Mouse (Mus musculus) CD4-positive, CD25-positive, alpha-beta regulatory T cell, adult 2 months (primary cell): ENCODE measurements around the gene Rapgef2.
A peak's percentile ranks its signal among the peaks of the same experiment; 100 is the strongest.
"Not testable (repeated sequence)": the region's sequence is repeated elsewhere in the genome, so short reads cannot be mapped to it uniquely, and the experiment has no call there.

ENCODE experiments used
- DNase-seq: peaks from one replicate; pipeline ENCODE4 v3.0.0-alpha.2; 2012; ENCODE audit warnings: low read depth, low spot score

Gene Rapgef2

GRCm38 (mm10) chr3:79203178-79203577, 83.1 kb downstream of the Rapgef2 start:
- DNase-seq = peak; percentile 42

DNA sequence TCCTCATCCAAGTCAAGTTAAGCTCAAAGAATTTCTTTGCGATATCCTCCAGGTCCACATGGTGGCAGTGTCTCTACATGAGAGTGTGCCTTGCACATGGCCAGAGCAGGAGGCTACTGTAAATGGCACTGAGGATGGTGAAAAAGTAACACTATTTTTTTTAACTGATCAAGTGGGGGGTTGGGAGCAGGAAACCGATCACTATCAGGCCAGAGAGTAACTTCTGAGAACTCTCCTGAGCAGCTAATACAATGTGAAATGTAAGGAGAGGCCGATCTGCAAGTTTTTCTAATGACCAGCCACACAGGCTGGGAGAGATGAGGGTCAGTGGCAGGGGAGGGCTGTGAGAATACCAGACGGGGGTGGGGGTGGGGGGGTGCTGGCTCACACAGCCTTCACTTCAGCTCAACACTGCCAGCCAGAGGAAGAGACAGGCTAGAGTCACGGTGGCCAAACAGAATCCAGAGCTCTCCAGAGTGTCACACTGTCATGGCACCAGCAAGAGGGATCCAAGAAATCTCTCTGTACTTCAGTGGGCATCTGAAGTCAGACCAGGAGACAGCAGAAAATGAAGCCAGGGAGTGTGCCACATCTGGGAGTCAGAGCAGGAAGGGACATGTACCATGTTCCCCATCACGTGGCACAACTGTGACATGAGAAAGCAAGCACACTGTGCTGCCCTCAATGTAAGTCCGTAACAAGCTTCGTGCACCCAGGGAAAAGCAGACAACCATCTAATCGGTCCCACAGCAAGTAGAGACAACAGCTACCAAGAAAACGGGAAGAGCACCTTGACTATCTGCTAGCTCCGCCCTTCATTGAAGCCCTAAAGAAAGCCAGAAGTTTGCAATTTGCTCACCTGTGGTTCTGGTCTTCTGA, 83.8 kb downstream of the Rapgef2 start:
- peak; percentile 86 for DNase-seq

DNA sequence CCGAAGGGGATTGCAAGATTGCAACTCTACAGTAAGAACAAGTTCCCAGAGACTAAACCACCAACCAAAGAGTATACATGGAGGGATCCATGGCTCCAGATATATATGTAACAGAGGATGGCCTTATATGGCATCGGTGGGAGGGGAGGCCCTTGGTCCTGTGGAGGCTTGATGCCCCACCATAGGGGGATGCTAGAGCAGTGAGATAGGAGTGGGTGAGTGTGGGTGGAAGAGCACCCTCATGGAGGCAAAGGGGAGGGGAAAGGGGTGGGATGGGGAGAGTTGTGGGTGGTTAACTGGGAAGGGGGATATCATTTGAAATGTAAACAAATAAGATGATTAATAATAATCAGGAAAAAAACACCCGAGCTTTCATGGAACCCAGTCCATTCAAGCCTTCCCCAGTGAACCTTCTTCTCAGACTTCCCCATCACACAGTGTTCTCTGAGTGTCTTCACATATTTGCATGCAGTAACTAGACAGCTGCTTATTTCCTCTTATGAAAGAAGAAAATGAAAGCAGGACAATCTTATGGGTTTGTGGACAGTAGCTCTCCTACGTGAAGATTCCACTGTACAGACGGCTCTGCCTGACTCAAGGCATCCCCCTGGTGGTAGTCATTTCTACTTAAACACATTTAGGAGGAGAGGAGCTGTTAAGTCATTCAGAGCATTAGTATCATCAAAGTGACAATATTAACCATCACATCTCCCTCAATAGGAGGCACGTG, 89.4 kb downstream of the Rapgef2 start:
- DNase-seq = peak; percentile 90

DNA sequence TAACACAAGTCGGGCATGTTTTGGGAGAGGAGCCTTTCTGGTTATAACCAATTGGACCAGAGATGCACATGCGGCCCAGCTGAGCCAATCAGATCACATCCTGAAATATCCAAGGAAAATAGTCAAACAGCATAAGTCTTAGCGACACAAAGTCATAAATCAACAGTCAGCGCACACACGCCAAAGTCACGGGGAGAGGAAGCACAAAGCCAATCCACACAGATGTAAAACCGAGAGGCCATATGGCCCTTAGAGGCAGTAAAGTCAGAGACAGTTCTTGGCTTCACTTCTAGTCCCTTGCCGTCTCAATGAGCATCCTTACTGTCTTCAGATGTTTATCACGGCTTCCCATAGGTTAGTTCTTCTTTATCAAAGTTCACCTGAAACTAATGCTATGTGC, 91.0 kb downstream of the Rapgef2 start:
- DNase-seq = no peak

GRCm38 (mm10) chr3:79194111-79194793, 92.1 kb downstream of the Rapgef2 start:
- DNase-seq = peak; percentile 29

GRCm38 (mm10) chr3:79193001-79193400, 93.3 kb downstream of the Rapgef2 start:
- DNase-seq = no peak

DNA sequence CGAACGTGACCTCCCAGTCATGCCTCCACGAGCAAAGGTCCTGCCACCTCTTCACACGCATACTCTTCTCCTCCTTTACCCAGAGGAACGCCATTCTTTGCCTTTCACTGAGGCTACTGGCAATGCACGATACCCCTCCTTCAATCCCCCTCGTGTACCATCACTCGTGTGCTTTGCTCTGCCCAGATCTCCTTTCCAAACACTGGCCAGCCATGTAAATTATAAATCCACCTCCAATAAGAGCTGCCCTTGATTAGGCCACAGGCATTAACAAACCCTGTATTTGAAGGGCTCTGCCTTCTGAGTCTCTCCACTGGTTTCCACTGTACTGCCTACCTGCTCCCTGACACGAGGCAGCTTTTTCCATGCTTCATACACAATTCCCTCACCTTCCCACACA, 94.3 kb downstream of the Rapgef2 start:
- no peak for DNase-seq

GRCm38 (mm10) chr3:79191471-79191870, 94.8 kb downstream of the Rapgef2 start:
- DNase-seq = no peak

DNA sequence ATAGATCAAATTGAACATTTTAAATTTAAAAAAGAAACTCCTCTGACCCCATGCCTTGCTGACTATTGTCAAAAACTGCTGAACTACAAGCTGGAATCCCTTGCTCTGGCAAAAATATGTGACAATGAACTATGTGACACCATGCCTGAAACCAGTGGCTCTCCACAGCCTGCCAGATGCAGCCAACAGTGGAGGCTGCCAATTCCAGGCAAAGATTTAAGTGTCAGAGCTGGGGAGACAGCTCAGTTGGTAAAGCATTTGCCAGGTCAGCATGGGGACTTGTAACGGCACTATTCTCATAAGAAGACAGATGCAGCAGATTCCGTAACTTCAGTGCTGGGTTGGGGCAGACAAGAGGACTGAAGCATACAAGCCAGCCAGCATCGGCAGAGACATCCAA, 95.9 kb downstream of the Rapgef2 start:
- DNase-seq = no peak

DNA sequence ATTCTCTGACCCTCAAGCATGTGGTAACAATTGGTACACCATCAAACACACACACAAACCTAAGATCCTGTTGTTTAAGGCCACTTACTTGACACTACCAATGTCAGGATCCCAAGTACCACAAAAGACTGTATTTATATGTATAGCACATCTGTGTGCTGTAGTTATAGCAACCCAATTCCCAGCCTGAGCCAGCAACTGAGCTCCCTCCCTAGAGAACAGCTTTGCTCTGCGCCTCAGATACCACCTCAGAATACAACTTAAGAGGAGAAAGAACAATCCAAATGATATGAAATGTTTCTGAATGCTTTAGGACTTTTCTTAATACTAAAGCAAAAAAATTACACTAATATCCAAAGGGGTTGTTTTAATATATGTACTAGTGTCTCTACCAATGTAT, 98.4 kb downstream of the Rapgef2 start:
- DNase-seq = no peak

DNA sequence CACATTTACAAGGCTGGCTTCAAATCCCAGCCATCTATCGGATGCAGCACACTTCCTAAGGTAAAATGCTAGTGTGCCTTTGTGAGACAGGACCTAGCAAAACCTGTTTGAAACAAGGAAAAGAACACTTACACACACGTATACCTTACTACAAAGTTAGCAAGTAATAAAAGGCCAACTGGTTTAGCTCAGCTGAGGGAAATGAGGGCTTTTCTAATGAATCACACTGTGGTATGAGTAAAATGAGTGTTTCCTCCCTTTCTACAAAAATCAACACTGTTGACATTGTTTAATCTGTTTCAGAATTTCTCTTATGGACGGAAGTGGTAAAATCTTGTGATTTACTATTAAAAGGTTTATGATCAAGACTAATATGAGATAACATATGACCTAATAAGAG, 104.0 kb downstream of the Rapgef2 start:
- no peak for DNase-seq

DNA sequence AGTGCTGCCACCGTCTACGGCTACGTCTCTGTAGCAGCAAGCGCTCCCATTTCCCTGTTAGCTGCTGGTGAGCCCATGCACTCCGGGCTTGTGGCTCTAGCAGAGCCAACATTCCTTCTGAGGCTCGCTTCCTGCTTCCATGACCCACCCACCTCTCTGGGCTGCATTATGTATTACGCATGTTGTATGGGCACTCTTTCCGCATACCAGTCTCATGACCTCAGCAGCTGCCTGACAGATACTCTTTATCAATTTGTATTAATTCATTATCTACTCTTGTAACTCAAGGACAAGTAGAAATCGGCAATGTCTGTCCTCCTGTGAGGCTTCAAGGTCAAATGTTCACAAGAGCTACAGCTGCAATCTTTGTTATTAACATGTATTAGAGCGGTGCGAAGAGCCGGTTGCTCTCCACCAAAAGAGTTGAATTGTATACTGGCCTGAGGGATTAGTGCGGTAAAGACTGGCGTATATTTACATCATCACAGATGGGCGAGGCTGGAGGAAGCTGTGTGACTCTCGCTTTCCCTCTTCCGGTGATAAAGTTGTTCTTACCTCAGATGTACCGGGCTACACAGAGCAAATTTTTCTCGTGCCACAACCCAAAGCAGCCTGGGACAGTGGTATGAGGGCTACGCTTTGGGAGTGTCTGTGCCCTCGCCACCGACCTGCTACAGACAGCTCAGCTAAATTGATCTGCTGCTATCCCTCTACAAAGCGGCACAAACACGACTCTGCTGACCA, 104.9 kb downstream of the Rapgef2 start:
- peak; percentile 72 for DNase-seq

- no peak for DNase-seq
Measured at GRCm38 (mm10) chr3:79180086-79180485, 106.2 kb downstream of the Rapgef2 start.

DNA sequence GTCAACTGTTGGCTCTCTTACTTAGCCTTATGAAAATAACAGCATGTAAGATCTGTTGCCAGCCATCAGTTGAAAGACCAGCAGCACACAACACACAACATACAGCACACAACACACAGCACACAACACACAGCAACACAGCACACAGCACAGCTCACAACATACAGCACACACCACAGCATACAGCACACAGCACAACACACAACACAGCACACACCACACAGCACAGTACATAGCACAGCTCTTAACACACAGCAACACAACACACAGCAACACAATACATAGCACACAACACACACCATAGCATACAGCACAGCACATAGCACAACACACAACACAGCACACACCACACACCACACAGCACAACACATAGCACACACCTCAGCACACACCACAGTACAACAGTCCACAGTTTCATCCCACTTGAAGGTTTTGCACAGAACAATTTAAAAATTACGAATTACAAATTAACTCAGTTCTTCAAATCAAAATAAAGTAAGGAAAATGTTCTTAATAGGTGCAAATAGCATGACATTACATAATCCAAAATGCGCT, 106.7 kb downstream of the Rapgef2 start:
- no peak for DNase-seq

- DNase-seq = no peak
Measured at GRCm38 (mm10) chr3:79178708-79179107, 107.6 kb downstream of the Rapgef2 start.

DNA sequence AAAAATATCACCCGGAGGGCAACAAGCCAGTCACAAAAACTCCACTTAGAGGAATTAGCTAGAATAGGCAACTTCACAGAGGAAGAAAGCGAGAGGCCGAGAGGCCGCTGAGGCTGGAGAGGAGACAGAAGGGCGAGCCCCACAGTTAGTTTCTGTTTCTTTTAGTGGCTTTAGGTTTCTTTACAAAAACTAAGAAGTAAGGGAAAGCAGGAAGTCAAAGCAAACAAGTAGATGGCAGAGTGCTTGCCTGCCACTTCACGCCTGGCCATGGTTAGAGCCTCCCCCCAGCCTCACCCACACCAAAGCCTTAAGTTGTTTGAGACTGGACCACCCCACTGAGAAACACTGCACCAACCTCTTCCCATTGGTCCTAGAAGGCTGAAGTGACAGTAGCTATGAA, 108.2 kb downstream of the Rapgef2 start:
- peak; percentile 60 for DNase-seq

GRCm38 (mm10) chr3:79177136-79177870, 109.0 kb downstream of the Rapgef2 start:
- DNase-seq = peak; percentile 80

DNA sequence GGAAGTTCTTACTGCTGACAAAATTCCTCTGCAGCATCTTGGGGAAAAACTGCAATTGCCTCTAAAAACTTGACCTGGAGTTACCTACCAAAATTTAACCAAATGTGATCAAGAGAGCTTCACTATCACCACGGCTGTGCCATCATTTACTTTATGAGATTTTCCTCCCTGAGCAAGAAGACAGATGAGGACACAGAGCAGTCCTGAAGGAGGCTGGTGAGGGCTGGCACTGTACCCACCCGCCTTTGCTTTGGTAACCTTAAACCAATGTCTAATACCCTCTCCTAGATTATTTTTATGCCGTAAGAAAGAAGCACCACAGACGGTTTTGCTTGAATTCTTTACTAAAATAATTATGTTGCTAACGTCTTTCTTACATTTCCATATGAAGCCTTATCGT, 112.1 kb downstream of the Rapgef2 start:
- DNase-seq = no peak

DNA sequence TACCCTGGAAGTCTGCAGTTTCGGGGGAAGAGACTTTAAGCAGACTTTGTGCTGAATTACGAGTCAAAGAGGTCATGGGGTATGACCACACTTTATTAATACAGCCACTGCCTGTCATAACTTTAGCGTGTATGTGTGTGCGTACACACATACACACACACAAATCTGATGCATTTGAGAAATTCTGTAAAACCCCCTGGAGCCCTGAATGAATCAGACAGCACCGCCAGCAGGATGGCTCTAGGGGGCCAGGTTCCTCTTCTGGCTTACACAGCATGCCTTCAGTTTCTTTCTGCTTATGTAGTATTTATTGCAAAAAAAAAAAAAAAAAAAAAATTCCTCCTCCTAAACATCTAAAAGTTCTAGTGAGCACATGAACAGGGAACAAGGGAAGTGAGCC, 113.0 kb downstream of the Rapgef2 start:
- no peak for DNase-seq

DNA sequence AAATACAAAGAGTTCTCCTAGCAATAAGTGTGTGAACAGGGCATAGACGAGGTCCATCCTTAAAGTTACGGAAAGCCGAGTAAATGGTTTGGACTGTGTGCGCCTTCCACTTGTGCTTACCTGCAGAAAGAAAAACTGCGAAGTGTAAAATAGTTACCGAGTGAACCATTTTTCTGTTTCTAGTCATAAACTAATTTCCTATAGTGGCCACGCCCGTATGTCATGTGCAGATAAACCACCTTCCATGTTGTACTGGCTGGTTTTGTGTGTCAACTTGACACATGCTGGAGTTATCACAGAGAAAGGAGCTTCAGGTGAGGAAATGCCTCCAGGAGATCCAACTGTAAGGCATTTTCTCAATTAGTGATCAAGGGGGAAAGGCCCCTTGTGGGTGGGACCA, 115.2 kb downstream of the Rapgef2 start:
- not testable (repeated sequence) for DNase-seq
